Mouse (Mus musculus) heart, postnatal 36 days (tissue): ENCODE data around the gene Cpd. TPM values are rescaled to one million over a fixed set of nuclear protein-coding genes. Genes with fewer than 3 reads are reported as not detected.
A peak's percentile ranks its signal among the peaks of the same experiment; 100 is the strongest.

Experiments used
- DNase-seq, 2 experiments: peaks; one replicate each; pipeline ENCODE4 v3.0.0; 2021 to 2022
- intact Hi-C: fragments of 180-260 bp; cut with DNase I; formaldehyde crosslinking; loops from one replicate; pipeline ENCODE4 v1.15.1; 2025
- total RNA-seq, 2 experiments: library from RNA; stranded (reverse); gene quantifications; 2 replicates each; pipeline ENCODE4 v1.2.3; 2021

Gene Cpd
- total RNA-seq, 2 experiments from 2014 or later: 43.3 to 44.9 TPM

DNA sequence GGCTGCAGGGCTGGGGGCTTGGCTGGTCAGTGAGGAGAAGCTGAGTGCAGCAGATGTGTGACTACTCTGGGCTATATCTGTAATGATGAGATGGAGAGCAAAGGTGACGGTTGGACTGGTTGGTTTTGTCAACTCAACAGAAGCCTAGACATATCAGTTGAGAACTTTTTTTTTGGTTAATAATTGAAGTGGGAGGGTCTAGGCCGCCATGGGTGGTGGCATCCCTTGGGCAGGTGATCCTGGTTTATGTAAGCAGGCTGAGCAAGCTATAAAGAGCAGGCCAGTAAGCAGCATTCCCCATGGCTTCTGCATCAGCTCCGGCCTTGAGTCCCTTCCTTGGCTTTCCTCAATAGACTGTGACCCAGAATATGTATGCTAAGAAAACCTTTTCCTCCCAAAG, 43.6 kb downstream of the Cpd start:
- intact Hi-C loops: no loop called here
- DNase-seq: no peak

DNA sequence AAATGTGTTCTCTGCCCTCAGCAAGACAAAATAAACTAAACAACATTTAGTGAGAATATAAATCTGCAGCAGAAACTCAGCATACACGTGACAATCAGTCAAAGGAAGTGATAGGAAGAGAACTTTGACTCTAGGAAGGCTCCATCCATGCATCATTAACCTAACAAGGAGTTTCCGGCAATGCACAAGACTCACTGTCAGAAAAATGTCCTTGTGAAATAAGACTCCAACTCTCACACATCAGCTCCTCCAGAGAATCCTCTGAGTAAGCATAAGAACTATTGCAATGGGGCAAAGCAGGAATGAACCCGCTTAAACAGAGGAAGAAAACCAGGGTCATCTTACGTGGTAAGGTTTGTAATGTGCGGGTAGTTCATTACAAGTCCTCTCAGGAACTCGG, 49.6 kb downstream of the Cpd start:
- DNase-seq: no peak
- intact Hi-C loops: no loop called here

DNA sequence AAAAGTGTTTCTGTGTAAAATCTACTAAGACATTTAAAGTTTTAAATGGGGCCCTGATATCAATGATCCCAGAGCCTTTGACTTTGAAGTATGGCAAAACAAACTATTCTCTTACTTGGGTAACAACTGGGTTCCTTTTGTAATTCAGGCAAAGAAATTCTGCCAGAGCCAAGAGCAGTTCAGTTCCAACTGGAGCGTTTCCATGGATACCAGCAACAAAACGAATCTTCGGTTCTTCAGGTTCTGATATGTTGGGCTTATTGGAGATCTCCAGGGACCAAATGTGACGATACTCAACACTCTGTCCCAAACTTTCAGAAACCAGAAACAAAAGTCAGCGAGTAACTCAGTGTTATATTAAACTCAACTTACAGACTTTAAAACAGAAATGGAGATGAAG, 51.5 kb downstream of the Cpd start:
- intact Hi-C loops: no loop called here
- DNase-seq: peak in 1 of 2 experiments; percentile 12

DNA sequence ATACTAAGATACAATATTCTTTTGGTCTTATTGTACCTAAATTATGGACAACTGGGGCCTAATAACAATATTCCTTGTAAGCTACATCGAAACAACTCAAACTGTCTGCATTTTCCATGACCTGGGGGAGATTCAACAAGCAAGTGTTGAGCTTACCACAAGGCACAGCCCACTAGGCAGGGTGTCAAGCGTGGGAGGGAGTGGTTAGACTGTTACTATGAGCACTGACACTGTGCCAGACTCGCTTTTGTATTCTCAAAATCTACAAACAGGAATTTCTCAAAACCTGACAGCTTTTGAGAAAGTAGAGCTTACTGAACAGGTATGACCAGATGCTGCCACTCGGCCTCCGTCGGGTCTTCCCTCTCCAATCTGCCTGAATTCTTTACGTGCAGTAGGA, 55.5 kb downstream of the Cpd start:
- DNase-seq: peak in 1 of 2 experiments; percentile 6
- intact Hi-C loops: no loop called here

DNA sequence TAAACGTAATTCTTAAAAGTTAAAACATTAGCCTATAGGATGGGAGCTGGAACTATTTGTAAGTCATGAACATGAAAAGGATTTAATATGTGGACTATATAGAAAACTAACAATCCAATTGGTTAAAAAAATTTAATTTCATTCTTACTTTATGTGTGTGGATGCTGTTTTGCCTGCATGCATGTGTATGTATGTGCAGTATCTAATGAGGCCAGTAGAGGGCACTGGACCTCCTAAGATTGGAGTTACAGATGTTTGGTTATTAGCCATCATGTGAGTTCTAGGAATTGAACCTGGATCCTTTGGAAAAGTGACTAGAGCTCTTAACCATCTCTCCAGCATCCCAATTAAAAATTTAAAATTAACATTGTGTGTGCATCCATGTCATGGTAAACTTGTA, 57.6 kb downstream of the Cpd start:
- intact Hi-C loops: loop anchor here (1.0 to 10.0 kb wide), 5 partner anchors 58 to 303 kb away; partner anchors contain the start of genes Cpd and Nsrp1
- peak; percentile 46 to 54 for DNase-seq

DNA sequence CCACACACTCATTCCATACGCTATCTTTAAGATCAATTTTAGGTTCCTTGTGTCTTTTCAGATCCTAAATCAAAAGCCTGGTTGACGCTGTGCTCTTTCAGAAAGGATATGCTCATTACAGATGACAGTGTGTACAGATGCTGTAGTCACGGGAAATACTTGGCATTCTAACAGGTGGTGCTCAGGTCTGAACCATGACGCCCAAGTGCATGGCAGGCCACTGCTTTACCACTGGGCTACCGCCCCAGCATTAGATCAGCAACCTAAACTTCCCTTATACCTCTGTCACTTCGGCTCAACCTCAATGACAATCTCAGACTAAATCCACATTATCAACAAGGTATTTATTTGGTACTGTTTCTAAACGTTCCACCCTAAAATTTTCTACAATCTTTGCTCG, 71.3 kb downstream of the Cpd start:
- no peak for DNase-seq
- intact Hi-C loops: no loop called here

DNA sequence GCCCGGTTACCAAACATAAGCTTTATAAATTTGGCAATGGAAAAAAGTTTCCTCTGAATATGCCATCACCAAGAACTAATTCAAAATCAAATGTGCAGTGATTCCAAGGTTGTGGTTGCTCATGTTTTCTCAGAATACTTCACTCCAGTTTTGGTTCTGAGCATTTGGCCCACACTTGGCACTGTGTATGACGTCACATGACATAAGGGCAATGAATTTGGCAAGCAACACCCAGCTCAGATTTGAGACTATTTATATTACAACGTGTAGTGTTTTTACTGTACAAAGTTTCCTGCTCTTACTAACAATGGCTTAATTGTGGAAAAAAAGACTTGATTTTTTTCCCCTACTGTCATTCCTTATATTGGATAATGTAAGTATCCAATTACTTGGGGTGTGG, 73.0 kb downstream of the Cpd start:
- intact Hi-C loops: no loop called here
- no peak for DNase-seq

DNA sequence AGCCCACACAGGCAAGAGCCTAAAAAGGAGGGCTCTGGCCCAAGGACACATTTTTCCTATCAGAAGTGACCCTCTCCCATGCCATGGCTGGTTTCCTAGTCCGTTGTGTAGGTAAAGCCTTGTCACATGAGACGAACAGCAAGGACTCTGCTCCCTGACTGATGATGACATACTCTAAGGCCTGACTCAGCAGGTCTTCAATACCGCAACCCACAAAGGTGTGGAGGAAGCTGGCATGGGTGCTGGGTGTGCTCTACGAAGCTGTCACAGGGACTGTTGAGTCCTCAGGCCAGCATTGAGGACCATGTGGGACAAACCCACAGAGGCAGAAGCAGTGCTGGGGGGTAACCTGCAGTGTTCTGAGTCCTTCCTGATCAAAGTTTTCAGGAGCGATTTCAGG, 76.3 kb downstream of the Cpd start:
- intact Hi-C loops: no loop called here
- DNase-seq: no peak

DNA sequence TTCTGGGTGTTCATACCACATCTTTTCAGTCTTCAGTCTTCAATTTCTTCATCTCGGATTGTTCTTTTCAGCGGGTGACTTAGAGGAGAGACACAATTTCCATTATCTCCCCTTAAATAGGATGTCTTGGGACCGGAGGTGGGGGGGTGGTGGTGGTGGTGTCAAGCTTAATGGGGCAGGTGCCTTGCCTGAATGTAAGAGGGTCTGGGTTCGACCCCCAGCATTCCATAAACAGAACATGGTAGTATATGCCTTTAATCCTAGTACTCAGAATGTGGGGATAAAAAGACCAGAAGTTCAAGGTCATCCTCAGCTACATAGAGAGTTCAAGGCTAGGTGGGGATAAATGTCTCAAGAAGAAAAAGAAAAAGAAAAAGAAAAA, 83.1 kb downstream of the Cpd start:
- intact Hi-C loops: loop anchor here (1.0 kb wide), 1 partner anchor 86 kb away; no protein-coding TSS in a partner anchor
- DNase-seq: no peak

DNA sequence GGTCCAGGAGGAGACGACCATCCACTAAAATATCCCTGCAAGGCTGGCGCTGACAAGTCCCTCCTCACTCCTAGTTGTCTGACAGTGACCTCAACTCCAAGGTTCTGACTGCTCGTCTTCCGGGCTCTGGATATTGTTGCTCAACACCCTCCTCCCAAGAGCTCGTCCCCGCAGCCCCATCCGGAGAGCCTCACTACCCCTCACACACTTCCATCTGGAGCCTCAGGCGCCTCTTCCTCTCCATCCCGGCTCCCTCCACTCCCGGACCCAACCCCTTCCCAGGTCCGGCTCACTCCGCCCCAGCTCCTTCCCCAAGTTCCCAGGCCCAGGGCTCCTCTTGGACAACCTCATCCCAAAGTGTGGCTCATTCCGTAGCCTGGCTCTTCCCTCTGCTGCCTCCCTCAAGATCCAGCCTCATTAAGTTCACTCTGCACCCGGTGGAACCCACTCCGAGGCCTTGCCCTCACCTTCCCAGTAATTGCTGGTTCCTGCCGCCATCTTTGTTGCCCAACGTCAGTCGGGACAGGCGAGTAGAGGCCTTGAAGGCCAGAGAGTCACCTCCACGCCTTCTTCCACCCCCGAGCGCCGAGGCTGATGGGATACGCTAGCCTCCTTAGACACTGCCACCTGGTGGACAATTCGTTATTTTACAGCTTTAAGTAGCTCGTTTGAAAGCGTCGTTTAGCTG, 83.6 kb downstream of the Cpd start, which contains the start of gene Gosr1:
Gosr1 (minus strand) TSS at position 527 of the 688 bp plus-strand sequence.
- intact Hi-C loops: no loop called here
- peak; percentile 85 to 89 for DNase-seq

DNA sequence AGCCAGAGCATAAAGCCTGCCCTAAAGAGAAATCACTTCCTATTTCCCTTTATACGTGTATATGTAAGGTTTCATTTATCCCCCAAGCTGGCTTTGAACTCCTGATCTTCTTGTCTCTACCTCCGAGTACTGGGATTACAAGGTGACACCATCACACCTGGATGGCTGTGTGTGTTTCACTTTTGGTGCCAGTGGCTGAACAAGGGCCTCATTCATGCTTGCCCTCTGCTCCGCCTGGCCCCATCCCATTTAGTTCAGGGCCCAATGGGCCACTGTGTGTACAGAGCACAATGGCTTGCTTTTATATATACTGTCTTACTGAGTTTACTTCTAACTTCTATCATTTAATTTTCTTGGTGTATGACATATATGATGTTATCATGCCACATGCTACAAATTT, 94.5 kb downstream of the Cpd start:
- DNase-seq: no peak
- intact Hi-C loops: no loop called here

DNA sequence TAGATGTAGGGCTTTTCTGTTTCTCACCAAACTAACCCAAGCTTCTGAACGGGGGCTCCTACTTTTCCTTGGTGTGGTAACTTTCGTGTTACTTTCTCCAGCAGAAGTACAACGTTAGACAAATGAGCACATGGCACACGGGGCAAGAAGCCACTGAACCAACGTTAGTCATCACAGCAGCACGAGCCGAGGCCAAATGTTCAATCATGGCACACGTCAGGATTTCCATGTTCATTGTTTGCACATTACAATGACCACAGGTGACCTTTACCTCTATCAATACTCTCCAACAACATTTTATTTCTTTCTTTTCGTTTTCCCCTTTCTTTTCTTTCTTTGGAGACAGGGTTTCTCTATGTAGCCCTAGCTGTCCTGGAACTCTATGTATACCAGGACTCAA, 98.0 kb downstream of the Cpd start:
- intact Hi-C loops: no loop called here
- DNase-seq: no peak

DNA sequence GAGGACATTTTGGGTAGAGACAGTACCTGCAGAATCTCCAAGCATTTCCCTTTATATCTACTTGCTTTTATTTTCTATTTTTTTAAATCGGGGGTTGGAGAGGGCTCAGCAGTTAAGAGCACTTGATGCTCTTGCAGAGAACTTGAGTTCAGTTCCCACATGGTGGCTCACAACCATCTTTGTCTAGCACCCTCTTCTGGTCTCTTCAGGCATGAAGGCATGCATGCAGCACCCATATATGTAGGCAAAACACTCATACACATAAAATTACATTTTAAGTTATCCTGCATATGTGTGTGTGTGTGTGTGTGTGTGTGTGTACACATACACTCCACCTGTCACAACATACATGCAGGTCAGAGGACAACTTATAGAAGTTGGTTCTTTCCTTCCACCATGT, 100.9 kb downstream of the Cpd start:
- intact Hi-C loops: loop anchor here (2.0 kb wide), 1 partner anchor 69 kb away; no protein-coding TSS in a partner anchor

DNA sequence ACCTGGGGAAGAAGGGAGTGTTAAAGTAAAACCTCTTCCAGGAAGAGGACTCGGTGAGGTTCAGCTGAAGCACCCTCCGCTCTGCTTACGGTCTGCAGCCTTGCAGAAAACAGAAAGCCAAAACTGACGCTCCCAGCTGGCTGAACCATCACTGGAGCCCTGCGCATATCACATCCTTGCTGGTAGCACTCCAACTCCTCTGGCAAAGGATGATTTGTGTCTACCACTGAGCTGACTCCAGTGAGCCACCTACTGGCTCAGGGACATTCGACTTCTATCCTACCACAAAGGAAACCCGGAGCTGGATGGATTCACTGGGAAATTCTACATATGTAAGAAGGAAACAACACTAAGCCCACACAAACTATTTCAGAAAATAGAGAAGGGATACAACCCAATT, 102.3 kb downstream of the Cpd start:
- intact Hi-C loops: loop anchor here (2.0 to 5.0 kb wide), 2 partner anchors 68 to 87 kb away; no protein-coding TSS in a partner anchor
- peak; percentile 51 to 62 for DNase-seq

More for the DNA sequence above, 100.9 kb downstream of the Cpd start:
- DNase-seq: no peak

DNA sequence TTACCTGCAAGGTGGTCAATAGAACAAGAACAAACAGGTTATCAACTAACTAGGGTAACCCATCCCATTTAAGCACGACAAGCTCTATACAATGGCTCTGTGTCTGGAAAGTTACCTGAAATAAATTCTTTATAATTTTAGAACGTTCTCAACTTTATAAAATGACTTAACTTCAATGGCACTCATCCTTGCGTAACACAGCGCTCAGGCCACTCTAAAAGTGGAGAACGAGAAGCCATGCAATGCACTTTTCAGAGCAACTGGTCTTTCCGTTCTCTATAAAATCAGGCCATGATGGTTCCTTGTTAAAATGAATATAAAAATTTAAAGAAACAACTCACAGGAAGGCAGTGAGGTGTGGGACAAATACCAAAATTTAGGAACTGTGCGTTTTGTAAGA, 104.3 kb downstream of the Cpd start:
- DNase-seq: no peak
- intact Hi-C loops: loop anchor here (5.0 kb wide), 1 partner anchor 85 kb away; no protein-coding TSS in a partner anchor

DNA sequence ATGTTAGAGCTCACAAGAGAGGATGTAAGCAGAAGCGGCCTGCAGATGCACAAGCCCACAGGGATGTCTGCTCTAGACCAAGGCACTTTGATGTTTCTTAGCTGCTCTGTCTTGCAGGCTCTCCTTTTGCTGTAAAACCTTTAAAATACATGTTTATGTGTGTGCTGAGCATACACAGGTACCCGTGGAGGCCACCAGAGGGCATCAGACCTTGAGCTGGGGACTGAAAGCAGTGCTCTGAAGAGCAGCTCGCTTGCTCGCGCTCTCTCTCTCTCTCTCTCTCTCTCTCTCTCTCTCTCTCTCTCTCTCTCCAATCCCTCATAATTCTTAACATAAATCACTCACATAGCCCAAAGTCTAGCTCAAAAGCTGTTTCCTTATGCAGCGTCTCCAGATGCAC, 107.7 kb downstream of the Cpd start:
- DNase-seq: no peak
- intact Hi-C loops: no loop called here

DNA sequence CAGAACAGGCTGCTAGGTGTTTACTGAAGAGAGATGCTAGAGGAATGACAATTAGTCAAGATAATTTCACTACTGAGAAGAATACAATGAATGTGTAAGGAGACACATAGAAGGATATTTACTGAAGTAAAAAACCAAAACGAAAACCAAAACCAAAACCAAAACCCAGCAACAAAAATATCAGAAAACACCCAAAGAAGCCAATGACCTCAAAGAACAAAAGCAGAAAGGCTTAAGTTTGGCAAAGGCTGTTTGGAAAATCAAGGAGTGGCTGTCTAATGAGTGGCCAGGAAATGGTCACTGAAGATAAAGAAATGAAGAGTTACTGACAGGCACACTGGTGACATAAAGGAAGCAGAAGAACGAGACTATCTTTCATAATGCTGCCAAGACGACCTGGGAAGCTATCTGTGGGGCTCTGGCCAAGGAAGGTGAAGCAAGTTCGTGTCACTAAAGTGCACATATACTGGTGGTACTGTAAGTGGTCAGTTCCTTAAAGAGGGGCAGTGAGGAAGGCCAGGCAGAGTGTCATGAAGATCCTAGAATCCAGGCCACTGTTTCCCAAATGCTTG, 111.0 kb downstream of the Cpd start:
- DNase-seq: peak in 1 of 2 experiments; percentile 14
- intact Hi-C loops: no loop called here

DNA sequence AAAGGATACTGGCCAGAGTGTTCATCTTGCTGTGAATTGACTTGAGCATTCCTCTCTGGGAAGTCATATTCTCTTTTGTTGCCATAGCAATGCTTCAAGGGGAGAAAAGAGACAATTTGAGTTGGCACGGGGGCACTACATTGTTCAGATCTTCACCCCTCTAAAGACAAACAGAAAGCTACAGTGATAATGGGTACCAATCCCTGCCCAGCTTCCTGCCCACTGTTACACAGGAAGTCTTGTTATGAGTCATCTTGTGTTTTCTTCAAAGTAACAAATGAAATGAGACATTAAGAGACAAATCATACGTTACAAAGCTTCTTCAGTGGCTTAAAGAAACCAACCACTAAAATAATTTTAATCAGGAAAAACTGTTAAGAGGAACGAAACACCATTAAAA, 112.3 kb downstream of the Cpd start:
- DNase-seq: no peak
- intact Hi-C loops: no loop called here

DNA sequence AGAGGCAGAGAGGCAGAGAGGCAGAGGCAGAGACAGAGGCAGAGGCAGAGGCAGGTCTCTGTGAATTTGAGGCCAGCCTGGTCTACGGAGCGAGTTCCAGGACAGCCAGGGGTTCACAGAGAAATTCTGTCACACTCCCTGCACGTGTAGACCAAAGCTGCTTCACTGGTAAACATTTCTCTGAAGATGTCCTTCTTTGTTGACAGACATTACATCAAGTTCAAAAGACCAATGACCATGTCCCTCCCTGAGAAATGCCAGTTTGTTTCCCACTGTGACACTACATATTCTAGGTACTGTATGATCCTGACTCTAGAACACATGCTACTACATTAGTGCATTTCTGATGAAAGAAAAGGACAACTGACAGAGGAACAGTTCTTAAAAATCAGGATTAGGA, 116.2 kb downstream of the Cpd start:
- DNase-seq: no peak
- intact Hi-C loops: no loop called here
